Mouse (Mus musculus): ENCODE results near the gene Enpp7.

- TF ChIP-seq TAL1 (IDR thresholded peaks at IDR 0.05; ENCODE audit: low read length): no peak
- no peak for TF ChIP-seq GATA1 (IDR thresholded peaks at IDR 0.05; ENCODE audit: low read length)
These were observed 42.1 kb upstream of the Enpp7 start for GRCm38 (mm10) chr11:118945868-118946267.
